Mouse (Mus musculus): ENCODE measurements at regions not wholly inside any gene's neighbourhood (a gene's known extent, or its start where the extent isn't known, plus 50 kb on each side); places are given as distances from the start of the nearest gene placed in this dataset.

GRCm38 (mm10) chr1:150043061-150043460 lies 56.8 kb upstream of the Ptgs2 start:
- peak; percentile 15 for DNase-seq (ENCODE audit: low spot score)

GRCm38 (mm10) chr1:150041591-150041990 lies 58.2 kb upstream of the Ptgs2 start:
- DNase-seq (ENCODE audit: low spot score): no peak

- DNase-seq (ENCODE audit: low spot score): no peak
Measured at GRCm38 (mm10) chr1:150033729-150034128, 66.1 kb upstream of the Ptgs2 start.

GRCm38 (mm10) chr1:150031743-150032142 lies 68.1 kb upstream of the Ptgs2 start:
- DNase-seq (ENCODE audit: low spot score): no peak

GRCm38 (mm10) chr1:150027265-150027664 lies 66.2 kb upstream of the Pla2g4a start:
- DNase-seq (ENCODE audit: low spot score): no peak

- DNase-seq (ENCODE audit: low spot score): no peak
Measured at GRCm38 (mm10) chr1:150026188-150026587, 65.1 kb upstream of the Pla2g4a start.

GRCm38 (mm10) chr1:150015201-150015600 lies 54.1 kb upstream of the Pla2g4a start:
- no peak for DNase-seq (ENCODE audit: low spot score)

GRCm38 (mm10) chr1:150012447-150012846 lies 51.4 kb upstream of the Pla2g4a start:
- no peak for DNase-seq (ENCODE audit: low spot score)
